Mouse (Mus musculus) limb, embryonic 14.5 days (tissue): ENCODE data around the gene Ift46. TPM values are rescaled to one million over a fixed set of nuclear protein-coding genes. Genes with fewer than 3 reads are reported as not detected.
A peak's percentile ranks its signal among the peaks of the same experiment; 100 is the strongest.

ENCODE experiments used
- ATAC-seq: fragments of 200-750 bp; cut with Nextera tagmentation; 2 replicates; pipeline ENCODE4 v1.8.0; 2017; ENCODE audit warnings: low read depth, moderate number of reproducible peaks, moderate TSS enrichment; ENCODE audit not compliant: low FRiP score
- DNase-seq: peaks from one replicate; pipeline ENCODE4 v3.0.0-alpha.2; 2015; ENCODE audit warnings: low spot score
- H3K27ac ChIP-seq: fragments of 300-500 bp; sonication (generic); replicated peaks from 2 replicates; pipeline ENCODE4 v1.5.1; 2014; ENCODE audit warnings: low read depth, mild to moderate bottlenecking, low read length, moderate library complexity, mixed read lengths
- H3K27me3 ChIP-seq: fragments of 300-500 bp; sonication (generic); 2 replicates; pipeline ENCODE4 v1.6.1; 2014; ENCODE audit warnings: low read length, mixed read lengths; ENCODE audit not compliant: control insufficient read depth, insufficient read depth
- H3K36me3 ChIP-seq: fragments of 300-500 bp; sonication (generic); 2 replicates; pipeline ENCODE4 v1.6.1; 2014; ENCODE audit warnings: mild to moderate bottlenecking, low read length, moderate library complexity, mixed read lengths; ENCODE audit not compliant: control insufficient read depth, insufficient read depth
- H3K4me1 ChIP-seq: fragments of 300-500 bp; sonication (generic); 2 replicates; pipeline ENCODE4 v1.6.1; 2014; ENCODE audit warnings: antibody characterized with exemption, low read length, mixed read lengths; ENCODE audit not compliant: control insufficient read depth, insufficient read depth
- H3K4me2 ChIP-seq: fragments of 300-500 bp; sonication (generic); replicated peaks from 2 replicates; pipeline ENCODE4 v1.6.1; 2014; ENCODE audit warnings: low read depth, mild to moderate bottlenecking, low read length, moderate library complexity; ENCODE audit not compliant: severe bottlenecking
- H3K4me3 ChIP-seq: fragments of 300-500 bp; sonication (generic); replicated peaks from 2 replicates; pipeline ENCODE4 v1.5.1; 2014; ENCODE audit warnings: low read length
- H3K9ac ChIP-seq: fragments of 300-500 bp; sonication (generic); 2 replicates; pipeline ENCODE4 v1.6.1; 2014; ENCODE audit warnings: mild to moderate bottlenecking, low read depth, low read length, moderate library complexity; ENCODE audit not compliant: severe bottlenecking
- H3K9me3 ChIP-seq: fragments of 300-500 bp; sonication (generic); 2 replicates; pipeline ENCODE4 v1.6.1; 2016; ENCODE audit warnings: low read length; ENCODE audit not compliant: control insufficient read depth
- POLR2A ChIP-seq: fragments of 200-500 bp; IDR thresholded peaks from 2 replicates; pipeline ENCODE4 v1.8.0; 2012; ENCODE audit warnings: inconsistent platforms, mild to moderate bottlenecking, moderate library complexity, borderline replicate concordance; ENCODE audit not compliant: insufficient read depth, insufficient read length; ENCODE audit errors: extremely low read depth
- WGBS: fragments of 180-500 bp; shearing (Covaris S2); extraction: QIAGEN DNeasy Blood & Tissue Kit; methylation state at CpG from one replicate; pipeline ENCODE4 v1.1.7; 2014; 5-methylcytosine and 5-hydroxymethylcytosine counted together
- polyA plus RNA-seq, 2 experiments: library from polyadenylated mRNA; depleted of rRNA in 1 of 2; stranded (reverse) in 1 of 2; unstranded in 1 of 2; fragments of >200 nt; fragmentation: Nextera tagmentation in 1 of 2; extraction: Ambion mirVana in 1 of 2; gene quantifications; 2 replicates each; pipeline versions ENCODE4 v1.2.1 to v1.2.3; 2012 to 2014

Gene Ift46
- polyA plus RNA-seq, 2 experiments, result 109 to 123 TPM

DNA sequence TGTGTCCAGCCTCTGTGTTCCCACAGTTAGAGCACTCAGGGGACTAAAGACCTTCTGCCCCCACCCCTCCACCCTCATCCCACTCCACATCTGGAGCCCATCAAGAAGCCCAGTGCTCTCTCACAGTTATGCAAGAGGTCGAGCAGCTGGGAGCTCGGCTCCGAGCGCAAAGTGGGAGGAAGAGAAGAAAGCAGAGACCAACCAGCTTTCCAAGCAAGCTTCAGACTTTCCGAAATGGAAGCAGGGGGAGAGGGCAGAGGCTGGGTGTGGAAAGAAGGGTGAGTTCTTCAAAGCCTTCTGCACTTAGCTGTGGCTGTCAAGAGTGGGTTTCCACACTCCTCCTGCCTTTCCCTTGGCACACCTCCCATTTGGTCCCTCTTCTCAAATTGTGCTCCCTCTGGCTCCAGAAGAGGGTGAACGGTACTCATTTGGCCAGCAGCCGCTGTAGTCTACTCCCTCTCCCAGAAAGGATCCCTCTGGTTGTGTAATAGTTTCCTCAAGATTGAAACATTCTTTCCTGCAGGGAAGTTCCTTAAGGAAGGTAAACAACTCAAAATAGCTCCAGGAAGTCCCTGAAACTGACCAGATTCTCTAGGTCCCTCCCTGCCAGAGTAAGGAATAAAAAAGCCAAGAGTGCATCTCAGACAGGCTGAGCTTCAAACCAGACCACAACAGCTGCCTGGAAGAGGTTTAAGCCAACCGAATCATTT, 30.3 kb upstream of the Ift46 start:
- Histone ChIP-seq H3K4me3 (no peak overlapping the region), H3K4me2 (peak overlapping the region; percentile 23), H3K27ac (peak overlapping the region; percentile 77), H3K27me3 (no peaks in the 10 kb centered on the region), H3K36me3 (peaks cover 8% of the 10 kb centered on the region), H3K4me1 (peaks cover 28% of the 10 kb centered on the region), H3K9ac (no peak overlapping the region), H3K9me3 (no peaks in the 10 kb centered on the region)
- peak; percentile 49 for ATAC-seq
- TF ChIP-seq POLR2A, result no peak
- peak; percentile 73 for DNase-seq
- 13% methylated on average over 8 of the region's 8 CpGs for WGBS

DNA sequence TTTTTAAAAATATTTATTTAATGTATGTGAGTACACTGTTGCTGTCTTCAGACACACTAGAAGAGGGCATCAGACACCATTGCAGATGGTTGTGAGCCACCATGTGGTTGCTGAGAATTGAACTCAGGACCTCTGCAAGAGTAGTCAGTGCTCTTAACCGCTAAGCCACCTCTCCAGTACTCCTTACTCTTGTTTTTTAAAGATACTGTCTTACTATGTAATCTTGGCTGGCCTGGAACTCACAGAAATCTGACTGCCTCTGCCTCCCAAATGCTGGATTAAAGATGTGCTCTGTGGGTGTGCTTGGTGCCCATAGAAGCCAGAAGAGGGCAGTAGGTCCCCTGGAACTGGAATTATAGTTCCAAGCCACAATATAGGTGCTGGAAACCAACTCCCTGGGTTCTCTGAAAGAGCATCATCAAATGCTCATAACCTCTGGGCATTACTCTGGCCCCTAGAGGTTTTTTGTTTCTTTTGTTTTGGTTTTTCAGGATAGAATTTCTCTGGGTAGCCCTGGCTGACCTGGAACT, 27.0 kb upstream of the Ift46 start:
- ATAC-seq, result no peak
- no peak overlapping the region for H3K4me3 ChIP-seq
- no peak overlapping the region for H3K9ac ChIP-seq
- H3K27ac ChIP-seq, result no peak overlapping the region
- 78% methylated on average over 1 of the region's 1 CpGs for WGBS
- H3K9me3 ChIP-seq, result no peaks in the 10 kb centered on the region
- H3K27me3 ChIP-seq, result no peaks in the 10 kb centered on the region
- no peak for DNase-seq
- TF ChIP-seq POLR2A, result no peak
- no peak overlapping the region for H3K4me2 ChIP-seq
- H3K36me3 ChIP-seq, result peaks cover 40% of the 10 kb centered on the region
- H3K4me1 ChIP-seq, result peaks cover 14% of the 10 kb centered on the region

DNA sequence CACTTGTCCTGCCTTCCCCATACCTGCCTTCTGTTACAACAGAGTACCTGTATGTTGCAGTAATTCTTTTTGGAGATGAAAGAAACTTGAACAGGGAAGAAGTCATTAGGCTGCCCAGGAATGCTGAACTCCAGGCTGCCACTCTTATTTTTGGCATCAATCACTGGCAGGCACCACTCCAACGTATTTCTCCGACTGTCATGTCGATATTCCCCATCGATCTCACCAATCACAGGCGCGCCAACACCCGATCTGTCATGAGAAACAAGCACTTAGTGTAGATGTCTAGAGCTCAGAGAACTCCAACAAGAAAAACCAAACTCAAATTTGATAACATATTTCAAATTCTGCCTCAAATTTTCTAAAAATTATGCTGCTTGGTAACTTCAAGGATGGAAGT, 22.3 kb upstream of the Ift46 start:
- DNase-seq (no peak), ATAC-seq (no peak)
- no peak overlapping the region for H3K27ac ChIP-seq
- WGBS, result 96% methylated on average over 7 of the region's 7 CpGs
- H3K9ac ChIP-seq, result no peak overlapping the region
- no peak for TF ChIP-seq POLR2A
- H3K36me3 ChIP-seq, result peaks cover 85% of the 10 kb centered on the region
- no peak overlapping the region for H3K4me2 ChIP-seq
- H3K27me3 ChIP-seq, result no peaks in the 10 kb centered on the region
- H3K4me3 ChIP-seq, result no peak overlapping the region
- H3K9me3 ChIP-seq, result no peaks in the 10 kb centered on the region
- no peaks in the 10 kb centered on the region for H3K4me1 ChIP-seq

DNA sequence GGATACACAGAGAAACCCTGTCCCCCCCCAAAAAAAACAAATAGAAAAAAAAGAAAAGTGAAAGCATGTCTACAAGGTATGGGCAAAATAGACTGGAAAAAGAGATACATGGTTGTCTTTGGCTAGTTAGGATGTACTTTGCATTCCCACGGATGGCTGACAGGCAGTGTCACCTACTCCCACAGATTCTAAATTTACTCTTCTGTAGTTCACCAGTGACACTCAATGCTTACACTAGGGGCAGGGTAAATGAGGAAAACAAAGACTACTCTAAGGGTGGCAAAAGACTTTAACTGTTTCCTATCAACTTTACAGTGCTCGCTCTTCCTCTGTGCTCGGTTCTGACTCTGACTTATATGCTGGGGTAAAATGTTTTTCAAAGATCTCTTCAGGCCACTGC, 21.0 kb upstream of the Ift46 start:
- no peak for ATAC-seq
- Histone ChIP-seq H3K4me3 (no peak overlapping the region), H3K9ac (no peak overlapping the region), H3K9me3 (no peaks in the 10 kb centered on the region), H3K36me3 (peaks cover 92% of the 10 kb centered on the region), H3K4me2 (no peak overlapping the region), H3K27ac (no peak overlapping the region), H3K27me3 (no peaks in the 10 kb centered on the region), H3K4me1 (no peaks in the 10 kb centered on the region)
- DNase-seq, result no peak
- WGBS, result 90% methylated on average over 3 of the region's 3 CpGs
- no peak for TF ChIP-seq POLR2A

DNA sequence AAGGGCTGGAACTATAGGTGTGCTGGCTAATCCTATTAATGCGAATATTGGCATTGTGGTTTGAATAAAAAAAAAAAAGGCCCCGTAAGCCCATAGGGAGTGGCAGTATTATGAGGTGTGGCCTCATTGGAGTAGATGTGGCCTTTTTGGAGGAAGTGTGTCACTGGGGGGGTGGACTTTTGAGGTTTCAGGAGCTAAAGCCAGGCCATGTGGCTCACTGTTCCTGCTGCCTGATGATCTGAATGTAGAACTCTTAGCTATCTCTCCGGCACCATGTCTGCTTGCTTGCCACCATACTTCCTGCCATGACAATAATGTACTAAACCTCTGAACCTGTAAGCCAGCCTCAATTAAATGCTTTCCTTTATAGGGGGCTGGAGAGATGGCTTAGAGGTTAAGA, 20.4 kb upstream of the Ift46 start:
- 94% methylated on average over 3 of the region's 3 CpGs for WGBS
- no peak for DNase-seq
- no peak for TF ChIP-seq POLR2A
- H3K9ac ChIP-seq, result no peak overlapping the region
- no peak for ATAC-seq
- no peaks in the 10 kb centered on the region for H3K27me3 ChIP-seq
- no peak overlapping the region for H3K4me3 ChIP-seq
- no peaks in the 10 kb centered on the region for H3K9me3 ChIP-seq
- no peak overlapping the region for H3K4me2 ChIP-seq
- no peak overlapping the region for H3K27ac ChIP-seq
- no peaks in the 10 kb centered on the region for H3K4me1 ChIP-seq
- peaks cover 96% of the 10 kb centered on the region for H3K36me3 ChIP-seq
